Mouse (Mus musculus) ES-Bruce4 (cell line): Measurements from ENCODE around the gene Gm10720. TPM values are rescaled to one million over a fixed set of nuclear protein-coding genes. Genes with fewer than 3 reads are reported as not detected.
"Not testable (repeated sequence)": the region's sequence is repeated elsewhere in the genome, so short reads cannot be mapped to it uniquely, and the experiment has no call there.

Experiments
- H3K27ac ChIP-seq: 2 replicates; pipeline ENCODE4 v1.5.1; 2012; ENCODE audit warnings: low read length, inconsistent platforms; ENCODE audit not compliant: insufficient read depth
- H3K27me3 ChIP-seq: 2 replicates; pipeline ENCODE4 v1.6.1; 2012; ENCODE audit warnings: mild to moderate bottlenecking, low read length, inconsistent platforms; ENCODE audit not compliant: control insufficient read depth, poor library complexity, insufficient read depth, severe bottlenecking
- H3K36me3 ChIP-seq: 2 replicates; pipeline ENCODE4 v1.6.1; 2012; ENCODE audit warnings: inconsistent platforms, mild to moderate bottlenecking, low read length, moderate library complexity; ENCODE audit not compliant: control insufficient read depth, poor library complexity, insufficient read depth, severe bottlenecking
- H3K4me1 ChIP-seq: one replicate; pipeline ENCODE4 v1.8.1; 2011; ENCODE audit warnings: low read length; ENCODE audit not compliant: control insufficient read depth, insufficient read depth
- H3K4me3 ChIP-seq: 2 replicates; pipeline ENCODE4 v1.5.1; 2011; ENCODE audit warnings: low read depth, mild to moderate bottlenecking, low read length
- H3K9ac ChIP-seq: 2 replicates; pipeline ENCODE4 v1.6.1; 2012; ENCODE audit warnings: low read depth, mild to moderate bottlenecking, inconsistent platforms; ENCODE audit not compliant: poor library complexity, severe bottlenecking
- H3K9me3 ChIP-seq: replicated peaks from 2 replicates; pipeline ENCODE4 v1.6.1; 2012; ENCODE audit warnings: mild to moderate bottlenecking, low read length, inconsistent platforms; ENCODE audit not compliant: control insufficient read depth, poor library complexity, insufficient read depth, severe bottlenecking
- EP300 ChIP-seq: IDR thresholded peaks from 2 replicates; pipeline ENCODE4 v1.6.1; 2011; ENCODE audit warnings: low read depth, low read length; ENCODE audit not compliant: insufficient read depth
- polyA plus RNA-seq: library from polyadenylated mRNA; stranded (reverse); fragments of >200 nt; gene quantifications from 2 replicates; pipeline ENCODE4 v1.2.4, GENCODE M21; 2011; ENCODE audit warnings: low read depth; ENCODE audit not compliant: missing spikeins, insufficient read depth, insufficient read length

Gene Gm10720
- polyA plus RNA-seq: not detected in 2 replicates

GRCm38 (mm10) chr9:3015354-3015753, at the start of gene Gm10720:
TSS of gene Gm10720 (plus strand) at chr9:3015654.
- H3K4me1 ChIP-seq, H3K36me3 ChIP-seq, H3K4me3 ChIP-seq, H3K9ac ChIP-seq, H3K27me3 ChIP-seq, H3K9me3 ChIP-seq, H3K27ac ChIP-seq: not testable (repeated sequence)

DNA sequence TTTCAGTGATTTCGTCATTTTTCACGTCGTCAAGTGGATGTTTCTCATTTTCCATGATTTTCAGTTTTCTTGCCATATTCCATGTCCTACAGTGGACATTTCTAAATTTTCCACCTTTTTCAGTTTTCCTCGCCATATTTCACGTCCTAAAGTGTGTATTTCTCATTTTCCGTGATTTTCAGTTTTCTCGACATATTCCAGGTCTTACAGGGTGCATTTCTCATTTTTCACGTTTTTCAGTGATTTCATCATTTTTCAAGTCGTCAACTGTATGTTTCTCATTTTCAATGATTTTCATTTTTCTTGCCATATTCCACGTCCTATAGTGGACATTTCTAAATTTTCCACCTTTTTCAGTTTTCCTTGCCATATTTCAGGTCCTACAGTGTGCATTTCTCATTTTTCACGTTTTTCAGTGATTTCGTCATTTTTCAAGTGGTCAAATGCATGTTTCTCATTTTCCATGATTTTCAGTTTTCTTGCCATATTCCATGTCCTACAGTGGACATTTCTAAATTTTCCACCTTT, 14.9 kb upstream of the Gm10720 start, which contains the start of gene Gm10722:
Gm10722 (plus strand) TSS at position 478 of the 528 bp plus-strand sequence.
- not testable (repeated sequence) for H3K9me3 ChIP-seq, H3K36me3 ChIP-seq, H3K4me1 ChIP-seq, H3K27me3 ChIP-seq, H3K4me3 ChIP-seq, H3K27ac ChIP-seq, H3K9ac ChIP-seq

DNA sequence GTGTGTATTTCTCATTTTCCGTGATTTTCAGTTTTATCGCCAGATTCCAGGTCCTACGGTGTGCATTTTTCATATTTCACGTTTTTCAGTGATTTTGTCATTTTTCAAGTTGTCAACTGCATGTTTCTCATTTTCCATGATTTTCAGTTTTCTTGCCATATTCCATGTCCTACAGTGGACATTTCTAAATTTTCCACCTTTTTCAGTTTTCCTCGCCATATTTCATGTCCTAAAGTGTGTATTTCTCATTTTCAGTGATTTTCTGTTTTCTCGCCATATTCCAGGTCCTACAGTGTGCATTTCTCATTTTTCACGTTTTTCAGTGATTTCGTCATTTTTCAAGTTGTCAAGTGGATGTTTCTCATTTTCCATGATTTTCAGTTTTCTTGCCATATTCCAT, 14.4 kb upstream of the Gm10720 start:
- not testable (repeated sequence) for H3K9ac ChIP-seq, H3K27me3 ChIP-seq, H3K9me3 ChIP-seq

DNA sequence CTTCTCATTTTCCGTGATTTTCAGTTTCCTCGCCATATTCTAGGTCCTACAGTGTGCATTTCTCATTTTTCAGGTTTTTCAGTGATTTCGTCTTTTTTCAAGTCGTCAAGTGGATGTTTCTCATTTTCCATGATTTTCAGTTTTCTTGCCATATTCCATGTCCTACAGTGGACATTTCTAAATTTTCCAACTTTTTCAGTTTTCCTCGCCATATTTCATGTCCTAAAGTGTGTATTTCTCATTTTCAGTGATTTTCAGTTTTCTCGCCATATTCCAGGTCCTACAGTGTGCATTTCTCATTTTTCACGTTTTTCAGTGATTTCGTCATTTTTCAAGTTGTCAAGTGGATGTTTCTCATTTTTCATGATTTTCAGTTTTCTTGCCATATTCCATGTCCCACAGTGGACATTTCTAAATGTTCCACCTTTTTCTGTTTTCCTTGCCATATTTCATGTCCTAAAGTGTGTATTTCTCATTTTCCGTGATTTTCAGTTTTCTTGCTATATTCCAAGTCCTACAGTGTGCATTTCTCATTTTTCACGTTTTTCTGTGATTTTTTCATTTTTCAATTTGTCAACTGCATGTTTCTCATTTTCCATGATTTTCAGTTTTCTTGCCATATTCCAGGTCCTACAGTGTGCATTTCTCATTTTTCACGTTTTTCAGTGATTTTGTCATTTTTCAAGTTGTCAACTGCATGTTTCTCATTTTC, 13.3 kb upstream of the Gm10720 start:
- 0 out of 2 replicates have a peak, but pooled peaks have one; percentile 18 for TF ChIP-seq EP300
- not testable (repeated sequence) for H3K9me3 ChIP-seq, H3K27me3 ChIP-seq, H3K27ac ChIP-seq, H3K4me1 ChIP-seq, H3K9ac ChIP-seq, H3K4me3 ChIP-seq, H3K36me3 ChIP-seq

More for the DNA sequence above, 14.4 kb upstream of the Gm10720 start:
- H3K4me1 ChIP-seq, H3K4me3 ChIP-seq, H3K36me3 ChIP-seq, H3K27ac ChIP-seq: not testable (repeated sequence)

DNA sequence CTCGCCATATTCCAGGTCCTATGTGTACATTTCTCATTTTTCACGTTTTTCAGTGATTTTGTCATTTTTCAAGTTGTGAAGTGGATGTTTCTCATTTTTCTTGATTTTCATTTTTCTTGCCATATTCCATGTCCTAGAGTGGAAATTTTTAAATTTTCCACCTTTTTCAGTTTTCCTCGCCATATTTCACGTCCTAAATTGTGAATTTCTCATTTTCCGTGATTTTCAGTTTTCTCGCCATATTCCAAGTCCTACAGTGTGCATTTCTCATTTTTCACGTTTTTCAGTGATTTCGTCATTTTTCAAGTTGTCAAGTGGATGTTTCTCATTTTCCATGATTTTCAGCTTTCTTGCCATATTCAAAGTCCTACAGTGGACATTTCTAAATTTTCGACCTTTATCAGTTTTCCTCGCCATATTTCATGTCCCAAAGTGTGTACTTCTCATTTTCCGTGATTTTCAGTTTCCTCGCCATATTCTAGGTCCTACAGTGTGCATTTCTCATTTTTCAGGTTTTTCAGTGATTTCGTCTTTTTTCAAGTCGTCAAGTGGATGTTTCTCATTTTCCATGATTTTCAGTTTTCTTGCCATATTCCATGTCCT, 12.6 kb upstream of the Gm10720 start, which contains the start of gene Gm11168:
Gm11168 (plus strand) TSS at position 553 of the 603 bp plus-strand sequence.
- H3K4me3 ChIP-seq, H3K27me3 ChIP-seq, H3K9ac ChIP-seq, H3K4me1 ChIP-seq, H3K27ac ChIP-seq, H3K36me3 ChIP-seq: not testable (repeated sequence)
- H3K9me3 ChIP-seq: peaks cover 12% of the 10 kb centered on the region

GRCm38 (mm10) chr9:3006179-3006578, 9.3 kb upstream of the Gm10720 start:
- not testable (repeated sequence) for H3K27ac ChIP-seq, H3K36me3 ChIP-seq, H3K4me3 ChIP-seq, H3K9ac ChIP-seq, H3K4me1 ChIP-seq, H3K27me3 ChIP-seq
- H3K9me3 ChIP-seq: peaks cover 15% of the 10 kb centered on the region

DNA sequence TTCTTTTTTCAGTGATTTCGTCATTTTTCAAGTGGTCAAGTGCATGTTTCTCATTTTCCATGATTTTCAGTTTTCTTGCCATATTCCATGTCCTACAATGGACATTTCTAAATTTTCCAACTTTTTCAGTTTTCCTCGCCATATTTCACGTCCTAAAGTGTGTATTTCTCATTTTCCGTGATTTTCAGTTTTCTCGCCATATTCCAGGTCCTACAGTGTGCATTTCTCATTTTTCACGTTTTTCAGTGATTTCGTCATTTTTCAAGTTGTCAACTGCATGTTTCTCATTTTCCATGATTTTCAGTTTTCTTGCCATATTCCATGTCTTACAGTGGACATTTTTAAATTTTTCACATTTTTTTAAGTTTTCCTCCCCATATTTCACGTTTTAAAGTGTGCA, 8.8 kb upstream of the Gm10720 start:
- H3K27me3 ChIP-seq, H3K36me3 ChIP-seq, H3K9ac ChIP-seq, H3K27ac ChIP-seq, H3K4me3 ChIP-seq, H3K4me1 ChIP-seq: not testable (repeated sequence)
- peaks cover 15% of the 10 kb centered on the region for H3K9me3 ChIP-seq

DNA sequence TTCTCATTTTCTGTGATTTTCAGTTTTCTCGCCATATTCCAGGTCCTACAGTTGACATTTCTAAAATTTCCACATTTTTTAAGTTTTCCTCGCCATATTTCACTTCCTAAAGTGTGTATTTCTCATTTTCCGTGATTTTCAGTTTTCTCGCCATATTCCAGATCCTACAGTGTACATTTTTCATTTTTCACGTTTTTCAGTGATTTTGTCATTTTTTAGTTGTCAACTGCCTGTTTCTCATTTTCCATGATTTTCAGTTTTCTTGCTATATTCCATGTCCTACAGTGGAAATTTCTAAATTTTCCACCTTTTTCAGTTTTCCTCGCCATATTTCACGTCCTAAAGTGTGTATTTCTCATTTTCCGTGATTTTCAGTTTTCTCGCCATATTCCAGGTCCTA, 8.2 kb upstream of the Gm10720 start:
- not testable (repeated sequence) for H3K4me1 ChIP-seq, H3K27ac ChIP-seq, H3K36me3 ChIP-seq, H3K4me3 ChIP-seq, H3K27me3 ChIP-seq, H3K9ac ChIP-seq
- peaks cover 12% of the 10 kb centered on the region for H3K9me3 ChIP-seq

DNA sequence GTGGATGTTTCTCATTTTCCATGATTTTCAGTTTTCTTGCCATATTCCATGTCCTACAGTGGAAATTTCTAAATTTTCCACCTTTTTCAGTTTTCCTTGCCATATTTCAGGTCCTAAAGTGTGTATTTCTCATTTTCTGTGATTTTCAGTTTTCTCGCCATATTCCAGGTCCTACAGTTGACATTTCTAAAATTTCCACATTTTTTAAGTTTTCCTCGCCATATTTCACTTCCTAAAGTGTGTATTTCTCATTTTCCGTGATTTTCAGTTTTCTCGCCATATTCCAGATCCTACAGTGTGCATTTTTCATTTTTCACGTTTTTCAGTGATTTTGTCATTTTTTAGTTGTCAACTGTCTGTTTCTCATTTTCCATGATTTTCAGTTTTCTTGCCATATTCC, 6.1 kb upstream of the Gm10720 start:
- not testable (repeated sequence) for H3K9me3 ChIP-seq, H3K27me3 ChIP-seq, H3K4me1 ChIP-seq, H3K27ac ChIP-seq, H3K9ac ChIP-seq, H3K4me3 ChIP-seq, H3K36me3 ChIP-seq
